Mouse (Mus musculus): ENCODE data around the gene Adgrv1. TPM values are rescaled to one million over a fixed set of nuclear protein-coding genes. Genes with fewer than 3 reads are reported as not detected.
"Not testable (repeated sequence)": the region's sequence is repeated elsewhere in the genome, so short reads cannot be mapped to it uniquely, and the experiment has no call there.

Gene Adgrv1
- 1 to 10 TPM; 1.5 to 1.9 TPM for total RNA-seq (2021)
- long read RNA-seq, experiment 1 = 0 reads
- long read RNA-seq, experiment 2 = 0 reads

DNA sequence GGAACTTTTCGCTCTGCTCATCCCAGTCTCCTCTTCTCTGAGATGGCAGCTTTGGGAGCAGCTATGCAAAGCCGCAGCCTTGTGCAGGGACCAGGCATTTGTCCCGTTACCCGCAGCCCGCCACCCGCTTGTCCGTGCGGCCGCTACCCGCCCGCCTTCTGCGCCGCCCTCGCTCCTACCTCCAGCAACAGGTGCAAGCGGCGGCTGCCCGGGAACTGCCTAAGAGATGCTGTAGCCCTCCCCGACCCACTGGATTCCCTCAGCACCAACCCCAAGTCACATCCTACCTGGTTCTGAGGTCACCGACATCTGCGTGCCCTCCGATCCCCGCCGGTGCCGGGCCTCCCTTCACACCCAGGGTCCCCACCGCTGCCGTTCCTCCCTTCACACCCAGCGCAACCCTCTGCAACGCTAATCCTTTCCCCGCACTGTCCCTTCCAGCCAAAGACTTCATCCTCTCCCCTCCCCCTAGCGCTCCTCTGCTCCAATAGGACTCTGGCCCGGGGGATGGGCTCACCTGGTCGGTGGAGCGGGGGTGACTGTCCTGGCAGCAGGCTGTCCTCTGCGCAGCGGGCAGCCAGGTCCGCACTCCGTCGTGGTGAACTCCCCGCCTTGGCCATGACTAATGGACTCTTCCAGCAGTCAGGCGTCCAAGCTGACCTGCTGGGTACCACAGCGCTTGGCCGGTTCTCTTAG, at the start of gene Adgrv1:
Adgrv1 (minus strand) TSS at position 435 of the 696 bp plus-strand sequence.
- DNase-seq (ENCODE audit: low spot score in 2 of 2) = peak; percentile 35 to 49

DNA sequence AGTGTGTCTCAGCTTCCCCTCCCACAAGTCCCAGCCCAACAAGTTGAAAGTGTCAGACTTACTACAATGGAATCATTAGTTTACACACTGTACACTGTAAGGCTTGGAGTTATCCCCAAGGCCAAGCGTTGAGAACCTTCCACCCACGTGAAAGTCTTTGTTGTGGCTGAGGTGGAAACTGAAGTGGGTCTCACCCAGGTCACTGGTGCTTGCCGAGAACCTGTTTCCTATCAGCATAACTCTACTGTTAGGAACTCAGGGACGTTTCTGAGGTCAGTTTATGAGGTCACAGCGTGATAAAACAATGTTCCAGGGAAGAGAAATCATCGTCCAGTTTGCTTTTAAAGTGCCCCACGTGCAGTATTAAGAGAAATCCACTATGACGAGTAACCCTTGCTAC, 42.4 kb upstream of the Adgrv1 start:
- DNase-seq (ENCODE audit: low spot score in 2 of 2) = no peak

DNA sequence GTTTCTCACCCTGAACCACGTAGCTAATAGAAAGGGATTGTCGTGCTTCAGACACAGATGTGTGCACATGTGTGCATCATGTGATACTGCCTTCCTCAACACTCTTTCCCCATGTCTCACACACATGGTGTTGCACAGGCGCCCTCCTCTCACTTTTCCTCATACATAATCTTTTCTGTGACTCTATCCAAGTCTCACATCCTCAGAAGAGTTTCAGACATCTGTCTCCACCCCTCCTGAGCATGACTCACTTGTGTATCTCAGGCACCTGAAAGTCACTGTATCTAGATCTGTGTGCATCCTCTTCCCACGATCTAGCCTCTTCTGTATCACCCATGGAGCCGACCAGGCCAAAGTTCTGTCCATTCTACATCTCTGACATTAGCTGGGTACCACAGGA, 34.8 kb upstream of the Adgrv1 start:
- no peak for DNase-seq (ENCODE audit: low spot score in 2 of 2)

DNA sequence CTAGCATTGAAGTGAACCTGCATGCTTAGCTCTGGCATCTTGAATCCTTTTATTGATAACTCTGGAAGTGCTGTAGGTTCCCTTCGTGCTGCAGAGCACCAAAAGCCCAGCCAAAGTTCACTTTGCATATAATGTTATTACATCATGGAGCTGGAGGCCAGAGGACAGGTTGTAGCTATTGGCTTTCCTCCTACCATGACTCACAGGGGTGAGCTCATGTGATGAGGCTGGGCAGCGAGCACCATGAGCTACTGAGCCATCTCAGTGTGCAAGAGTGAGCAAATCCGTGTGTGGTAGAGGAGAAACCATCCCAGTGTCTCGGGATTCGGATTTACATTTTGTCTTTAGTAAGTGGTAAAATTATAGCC, 31.4 kb upstream of the Adgrv1 start:
- no peak for DNase-seq (ENCODE audit: low spot score in 2 of 2)

DNA sequence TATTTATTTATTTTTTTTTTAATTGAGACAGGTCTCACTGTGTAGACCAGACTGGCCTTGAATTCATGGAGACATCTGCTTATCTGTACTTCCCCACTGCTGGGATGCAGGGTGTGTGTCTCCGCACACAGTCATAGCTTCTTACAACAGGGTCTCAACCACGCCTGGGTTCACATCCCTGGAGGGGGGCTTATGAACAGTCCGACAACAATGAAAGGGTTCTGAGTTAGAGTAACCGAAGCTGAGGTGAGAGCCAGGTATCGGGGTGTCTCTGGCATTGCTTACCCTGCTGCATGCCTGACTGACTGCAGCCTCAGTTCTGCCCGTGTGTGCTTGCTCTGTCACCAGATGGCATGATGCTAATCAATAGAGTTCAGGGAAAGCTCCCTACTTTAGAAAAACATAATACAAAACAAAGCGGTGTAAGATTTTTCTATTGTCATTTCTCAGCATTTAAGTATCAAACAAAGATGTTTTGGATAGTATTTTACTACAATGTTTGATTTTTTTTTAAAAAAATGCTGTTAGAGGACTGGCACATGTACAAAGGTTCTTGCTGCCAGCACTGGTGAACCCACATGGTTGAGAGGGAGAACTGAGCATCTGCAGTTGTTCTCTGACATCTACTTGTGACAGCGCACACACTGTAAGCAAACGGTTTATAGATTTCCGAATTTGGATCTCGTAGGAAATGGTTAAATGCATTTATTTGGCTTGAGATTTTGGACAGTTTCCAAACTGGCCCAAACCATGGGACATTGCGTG, 30.8 kb upstream of the Adgrv1 start:
- DNase-seq (ENCODE audit: low spot score in 2 of 2) = no peak

DNA sequence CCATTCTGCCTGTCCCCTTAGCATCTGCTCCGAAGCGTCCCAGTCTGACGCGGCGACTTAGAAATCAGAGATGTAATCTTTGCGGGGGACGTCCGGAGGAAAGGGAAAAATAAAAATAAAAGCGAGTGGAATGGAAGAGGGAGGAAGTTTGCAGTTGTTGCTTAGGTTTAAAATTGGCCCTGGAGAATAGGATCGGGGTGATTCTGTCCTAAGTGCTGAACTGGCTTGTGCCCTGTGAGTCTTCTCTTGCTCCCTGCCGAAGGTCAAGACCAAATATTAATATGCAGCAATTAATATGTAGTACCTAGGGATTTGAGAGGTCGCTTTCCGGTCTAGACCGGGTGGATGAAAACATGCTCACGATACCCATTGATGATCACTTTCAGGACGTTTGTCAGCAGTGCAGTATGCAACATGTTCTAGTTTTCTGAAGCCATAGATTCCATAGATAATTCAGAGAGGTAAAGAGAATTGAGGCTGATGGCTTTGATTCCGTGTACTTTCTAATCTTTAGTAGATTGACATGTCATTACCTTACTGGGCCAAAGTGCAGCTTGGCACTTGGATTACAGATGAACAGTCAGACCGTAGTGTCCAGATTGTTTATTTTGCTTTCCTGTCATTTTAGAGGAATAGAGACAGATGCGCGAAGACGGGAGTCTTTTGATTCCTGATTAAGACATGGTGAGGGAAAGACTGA, 25.2 kb upstream of the Adgrv1 start:
- no peak for DNase-seq (ENCODE audit: low spot score in 2 of 2)

DNA sequence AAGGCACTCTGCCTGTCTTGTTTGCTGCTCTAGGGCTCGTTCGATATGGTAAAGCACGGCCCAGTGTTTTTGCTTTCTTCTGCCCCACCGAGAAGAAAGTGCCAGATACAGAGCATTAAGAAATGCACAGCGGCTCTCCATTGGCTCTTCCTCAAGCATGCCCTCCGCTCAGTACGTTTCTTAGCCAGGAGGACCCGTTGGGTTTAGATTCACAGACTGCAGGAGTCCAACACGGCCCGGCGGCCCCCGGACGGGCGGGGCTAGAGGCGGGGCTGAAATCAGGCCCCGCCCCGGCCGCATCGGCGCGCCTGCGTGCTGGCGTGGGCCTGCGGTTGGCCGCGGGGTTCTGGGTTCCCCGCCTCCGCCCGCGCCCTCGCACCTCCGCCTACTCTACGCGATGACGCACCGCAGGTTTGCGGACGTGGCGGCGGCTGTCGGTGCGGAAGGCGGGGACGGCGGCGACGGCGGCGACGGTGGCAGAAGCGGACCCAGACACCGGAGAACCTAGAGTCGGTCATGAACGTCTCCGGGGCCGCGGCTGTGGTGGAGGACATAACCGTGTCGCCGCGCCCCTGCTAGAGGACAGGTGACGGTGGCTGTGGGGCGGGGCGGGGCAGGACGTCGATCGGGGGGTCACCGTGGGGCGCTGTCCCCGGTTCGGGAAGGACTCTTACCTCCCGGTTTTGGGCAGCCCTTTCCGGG, 24.5 kb upstream of the Adgrv1 start, which contains the start of gene Lysmd3:
Lysmd3 (plus strand) TSS at position 313 of the 702 bp plus-strand sequence.
- DNase-seq (ENCODE audit: low spot score in 2 of 2) = peak; percentile 91 to 94

DNA sequence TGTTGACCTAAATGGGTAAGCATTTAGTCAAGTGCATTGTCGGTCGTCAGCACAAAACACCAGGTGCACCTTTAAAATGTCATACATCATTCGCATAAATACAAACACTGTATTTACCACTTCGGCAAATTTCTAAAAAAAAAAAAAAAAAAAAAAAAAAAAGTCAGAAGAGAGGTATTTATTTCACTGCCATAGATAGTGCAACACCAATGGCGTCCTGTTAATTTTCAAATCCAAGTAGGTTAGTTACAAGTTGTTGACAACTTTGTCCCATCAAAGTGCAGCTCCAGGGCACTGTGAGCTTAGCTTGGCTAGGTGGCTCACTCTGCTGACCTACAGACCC, 24.0 kb upstream of the Adgrv1 start:
- no peak for DNase-seq (ENCODE audit: low spot score in 2 of 2)

DNA sequence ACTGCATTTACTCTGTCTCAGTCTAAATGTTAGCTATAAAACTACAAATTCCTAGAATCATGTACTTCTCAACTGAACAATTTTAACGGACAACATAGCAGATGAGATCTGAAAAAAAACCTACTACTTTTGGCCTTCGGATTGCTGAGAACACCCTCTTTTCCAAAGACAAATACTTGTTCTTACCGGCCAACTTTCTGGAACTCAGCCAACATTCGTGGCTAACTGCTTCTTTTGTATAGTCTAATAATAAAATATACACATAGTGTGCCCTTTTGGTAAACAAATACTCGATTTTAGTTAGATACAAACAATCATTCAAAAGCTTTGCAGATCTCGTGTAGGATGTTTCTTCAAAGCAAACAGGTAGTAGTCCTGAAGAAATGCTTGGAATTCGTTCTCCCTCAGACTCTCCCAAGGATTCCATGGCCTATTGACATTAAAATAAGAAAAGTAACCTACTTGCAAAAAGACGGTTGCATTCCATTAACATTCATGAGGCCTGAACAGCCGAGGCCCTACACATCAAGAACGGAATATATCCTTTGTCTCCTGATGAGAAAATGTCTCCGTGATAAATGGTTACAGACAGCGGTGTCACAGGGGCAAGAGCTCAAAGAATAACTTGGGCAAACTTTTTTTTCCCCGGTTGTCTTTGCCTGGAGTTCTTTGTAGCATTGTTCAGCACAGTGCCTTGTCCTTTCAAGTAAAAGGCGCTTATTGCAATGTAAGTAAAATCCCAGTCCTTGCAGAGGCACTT, 23.3 kb upstream of the Adgrv1 start:
- DNase-seq (ENCODE audit: low spot score in 2 of 2) = no peak

DNA sequence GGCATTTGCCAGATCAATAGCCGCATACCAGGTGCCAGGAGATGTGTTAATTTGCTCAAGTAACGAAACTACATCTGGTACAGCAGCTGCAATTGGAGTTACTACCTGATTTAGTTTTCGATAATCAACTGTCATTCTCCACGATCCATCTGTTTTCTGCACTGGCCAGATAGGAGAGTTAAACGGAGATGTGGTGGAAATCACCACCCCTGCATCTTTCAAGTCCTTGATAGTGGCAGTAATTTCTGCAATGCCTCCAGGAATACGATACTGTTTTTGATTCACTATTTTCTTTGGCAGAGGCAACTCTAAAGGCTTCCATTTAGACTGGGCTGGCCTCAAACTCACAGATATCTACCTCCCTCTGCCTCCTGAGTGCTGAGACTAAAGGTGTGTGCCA, 17.4 kb upstream of the Adgrv1 start:
- not testable (repeated sequence) for DNase-seq (ENCODE audit: low spot score in 2 of 2)

DNA sequence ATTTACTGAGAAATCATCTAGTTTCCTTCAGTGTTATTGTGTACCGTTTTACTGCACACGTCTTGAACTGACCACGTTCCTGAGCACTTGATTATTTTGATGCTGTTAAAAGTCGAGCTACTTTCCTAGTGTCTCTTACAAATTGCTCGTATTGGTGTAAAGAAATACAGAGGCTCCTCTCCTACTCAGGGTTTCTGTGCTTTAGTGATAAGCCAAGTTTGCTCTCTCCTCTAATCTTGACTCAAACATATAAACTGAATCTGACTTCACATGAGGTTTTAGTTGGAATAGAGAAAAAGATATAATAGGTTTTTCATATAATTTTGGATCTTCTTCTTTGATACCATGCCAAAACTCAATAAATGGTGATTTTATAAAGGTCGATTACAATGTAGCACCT, 13.4 kb upstream of the Adgrv1 start:
- no peak for DNase-seq (ENCODE audit: low spot score in 2 of 2)

DNA sequence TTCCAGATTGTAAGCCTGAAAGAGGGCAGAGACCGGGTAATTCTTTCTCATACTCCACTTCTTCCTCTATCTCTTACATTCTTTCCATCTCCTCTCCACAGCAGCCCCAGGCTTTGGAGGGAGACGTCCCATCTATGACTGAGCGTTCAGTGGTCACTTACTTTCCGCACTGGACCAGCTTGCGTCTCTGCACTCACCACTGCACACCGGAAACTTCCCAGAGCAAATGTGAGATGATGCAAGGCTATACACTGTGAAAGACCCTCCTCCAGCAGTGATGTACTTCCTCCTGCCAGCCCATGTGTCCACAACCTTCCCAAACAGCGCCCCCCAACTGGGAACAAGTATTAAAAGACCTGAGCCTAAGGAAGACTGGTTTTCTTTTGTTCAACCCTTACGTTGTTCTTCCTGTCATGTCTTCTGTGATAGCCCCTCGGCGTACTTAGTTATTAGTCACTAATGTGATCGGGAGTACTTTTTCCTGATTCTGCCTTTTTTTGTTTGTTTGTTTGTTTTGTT, 11.2 kb upstream of the Adgrv1 start:
- no peak for DNase-seq (ENCODE audit: low spot score in 2 of 2)

DNA sequence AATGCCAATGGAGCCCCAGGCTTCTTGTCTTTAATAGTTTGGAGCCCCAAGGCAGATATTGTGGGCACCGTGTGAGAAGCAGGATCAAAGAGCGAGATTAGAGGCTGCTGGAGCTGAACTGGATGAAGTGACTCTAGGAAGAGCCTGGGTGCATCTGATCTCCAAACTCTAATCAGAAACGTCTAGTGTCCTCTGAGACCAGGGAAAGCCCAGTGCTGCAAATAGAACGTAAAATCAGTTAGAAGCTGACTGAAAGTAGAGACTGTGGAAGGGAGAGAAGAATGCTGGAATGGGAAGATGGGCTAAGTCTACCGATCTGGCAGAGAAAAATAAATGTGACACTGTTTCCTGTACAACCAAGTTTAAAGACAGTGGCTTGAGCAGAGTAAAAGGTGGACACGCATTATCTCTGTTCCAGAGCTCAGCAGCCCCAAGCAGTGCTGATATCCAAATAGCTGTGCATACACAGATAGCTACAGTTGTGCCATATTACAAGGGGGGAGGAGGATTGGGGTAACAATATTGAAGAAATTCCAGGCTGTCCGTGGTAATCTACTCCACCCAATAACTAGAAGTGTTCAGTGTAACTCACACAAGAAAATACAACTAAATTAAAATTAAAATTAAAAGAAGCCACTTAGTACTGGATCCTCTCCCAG, 9.7 kb upstream of the Adgrv1 start:
- no peak for DNase-seq (ENCODE audit: low spot score in 2 of 2)

DNA sequence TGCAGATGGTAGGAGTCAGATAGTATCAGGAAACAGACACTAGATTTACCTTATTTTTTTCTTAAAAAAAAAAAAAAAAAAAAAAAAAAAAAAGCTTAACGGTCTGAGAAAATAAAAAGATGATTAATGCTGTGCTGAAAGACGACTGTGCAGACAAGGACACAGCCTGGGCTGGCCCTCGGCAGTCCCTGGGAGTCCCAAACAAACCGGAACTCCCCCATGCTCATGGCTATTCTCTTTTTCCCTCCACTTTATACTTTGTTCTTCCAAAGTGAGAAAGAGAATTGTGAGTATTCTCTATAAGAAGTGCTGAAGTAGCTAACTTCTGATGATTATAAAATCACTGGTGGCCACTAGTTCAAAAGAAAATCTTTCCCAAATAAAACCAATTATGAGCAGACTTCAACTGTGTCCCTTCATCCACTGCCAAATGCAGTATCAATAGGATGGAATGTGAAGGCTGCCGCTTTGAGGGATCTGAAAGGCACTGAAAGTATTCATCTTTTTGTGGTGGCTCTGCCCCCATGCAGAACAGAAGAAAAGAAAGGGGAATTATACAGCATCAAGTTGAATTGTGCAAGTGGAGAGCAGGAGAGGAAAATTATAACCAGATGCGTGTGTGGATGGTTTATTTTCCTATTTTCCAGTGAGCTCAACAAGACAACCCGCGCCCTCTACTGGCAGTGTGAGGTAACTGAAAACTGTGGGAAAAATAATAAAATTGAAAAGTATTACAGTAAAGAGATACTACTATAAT, 8.5 kb upstream of the Adgrv1 start:
- DNase-seq (ENCODE audit: low spot score in 2 of 2) = peak; percentile 36 to 52

DNA sequence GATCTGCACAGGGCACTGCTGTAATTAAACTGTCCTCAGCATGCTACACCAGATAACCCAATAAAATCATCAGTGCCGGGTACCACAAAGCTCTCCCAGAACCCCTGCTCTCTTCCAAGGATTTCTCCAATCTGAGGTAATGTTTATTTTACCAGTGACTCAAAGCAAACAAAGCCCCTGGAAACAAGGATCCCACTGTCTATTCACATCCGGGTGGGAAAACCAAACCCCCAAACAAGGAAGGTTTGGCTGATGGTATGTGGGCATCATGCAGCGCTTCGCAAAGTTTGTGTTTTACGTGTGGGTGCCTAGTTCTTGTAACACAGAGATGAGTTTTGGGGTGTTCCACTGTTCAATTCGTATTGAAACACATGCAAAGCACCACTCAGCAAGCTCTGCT, 7.9 kb upstream of the Adgrv1 start:
- no peak for DNase-seq (ENCODE audit: low spot score in 2 of 2)

DNA sequence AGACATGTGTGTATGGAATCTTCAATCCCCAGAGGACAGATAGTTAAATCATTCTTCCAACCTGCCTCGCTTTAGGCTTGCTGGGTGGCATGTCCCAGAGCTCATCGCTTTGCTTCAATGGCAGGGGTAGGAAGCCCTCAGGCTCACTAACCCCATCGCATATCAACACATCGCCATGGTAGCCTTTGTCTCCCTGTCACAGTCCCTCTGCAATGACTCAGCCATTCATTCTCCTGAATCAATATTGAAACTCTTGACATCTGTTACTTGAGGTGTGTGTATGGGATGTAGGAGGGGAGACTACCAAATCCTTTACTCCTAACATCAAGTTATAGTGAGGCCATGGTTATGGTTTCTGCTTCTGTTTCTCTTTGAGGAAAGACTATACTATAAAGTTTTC, 6.7 kb upstream of the Adgrv1 start:
- DNase-seq (ENCODE audit: low spot score in 2 of 2) = no peak

DNA sequence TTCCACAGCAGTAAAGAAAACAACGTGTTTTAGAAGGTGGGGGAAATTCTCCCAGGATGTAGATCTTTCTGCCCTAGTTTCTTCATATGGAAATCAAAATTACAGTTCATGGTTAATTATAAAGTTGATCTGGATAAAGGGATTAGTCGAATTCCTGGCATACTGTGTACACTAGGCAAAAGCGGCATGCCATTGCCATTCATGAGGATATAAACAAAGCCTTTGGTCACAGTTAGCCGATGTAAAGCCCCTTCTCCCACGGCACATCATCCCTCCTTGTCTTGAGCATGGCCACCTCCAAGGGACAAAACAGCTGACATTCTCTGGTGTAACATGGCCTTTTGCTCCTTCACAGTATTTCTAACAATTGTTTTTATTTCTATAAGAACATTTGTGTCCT, 2.4 kb downstream of the Adgrv1 start:
- no peak for DNase-seq (ENCODE audit: low spot score in 2 of 2)

DNA sequence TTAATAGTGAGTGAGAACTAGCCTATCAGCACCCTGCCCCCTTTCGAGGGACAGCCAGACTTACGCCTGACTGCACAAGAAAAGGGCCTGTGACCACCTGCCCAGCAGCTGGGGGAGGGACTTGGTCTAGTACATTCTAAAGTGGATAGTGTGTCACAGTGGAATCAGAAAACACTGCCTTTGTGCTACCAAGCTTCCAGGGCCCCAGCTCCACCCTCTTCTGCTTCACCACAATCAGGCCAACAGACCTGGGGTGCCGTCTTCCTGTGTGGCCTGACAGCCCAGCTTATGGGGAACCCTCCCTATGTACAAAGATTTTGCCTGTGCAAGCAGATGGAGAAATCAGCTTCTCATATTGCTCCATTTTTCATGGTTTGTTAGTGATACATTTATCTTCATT, 3.6 kb downstream of the Adgrv1 start:
- no peak for DNase-seq (ENCODE audit: low spot score in 2 of 2)

DNA sequence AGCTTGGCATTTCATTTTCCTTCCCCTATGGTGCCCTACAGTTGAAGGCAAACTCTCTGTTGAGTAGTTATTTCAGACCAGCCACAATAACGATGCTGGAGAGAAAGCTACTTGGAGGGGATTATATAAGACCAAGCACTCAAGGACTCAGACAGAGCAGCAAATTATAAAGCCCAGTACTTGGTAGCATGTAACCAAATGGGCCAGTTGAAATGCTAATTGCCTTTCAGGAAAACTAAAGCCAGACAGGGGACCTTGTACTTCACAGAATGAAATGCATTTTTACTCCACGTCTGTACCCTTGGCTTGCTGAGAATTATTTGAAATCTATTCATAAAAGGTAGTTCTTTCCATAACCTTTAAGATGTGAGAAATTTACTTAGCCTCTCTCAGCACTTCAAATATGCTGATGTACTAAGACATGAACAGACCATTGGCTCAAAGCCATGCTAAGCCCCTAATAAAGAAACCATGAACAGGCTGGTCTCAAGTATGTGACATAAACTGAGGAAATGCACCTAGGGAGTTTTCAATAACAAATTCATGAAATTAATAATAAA, 4.2 kb downstream of the Adgrv1 start:
- no peak for DNase-seq (ENCODE audit: low spot score in 2 of 2)

All from adrenal gland, adult 18-20 months (tissue).